Mouse (Mus musculus): ENCODE measurements around the gene Adamts4. TPM values are rescaled to one million over a fixed set of nuclear protein-coding genes. Genes with fewer than 3 reads are reported as not detected.

The Adamts4 gene
- polyA plus RNA-seq, 1 experiment from 2014 or later, result 26.0 TPM

- Histone ChIP-seq H3K9ac (peak overlapping the region; percentile 63), H3K4me2 (replicated peaks) (peak overlapping the region; percentile 67), H3K27ac (replicated peaks) (peak overlapping the region; percentile 97), H3K27me3 (no peaks in the 10 kb centered on the region), H3K9me3 (replicated peaks) (no peaks in the 10 kb centered on the region), H3K4me1 (peaks cover 57% of the 10 kb centered on the region), H3K4me3 (replicated peaks) (peak overlapping the region; percentile 59), H3K36me3 (peaks cover 29% of the 10 kb centered on the region)
- peak; percentile 87 for ATAC-seq (ENCODE audit: insufficient number of reproducible peaks, low FRiP score, low TSS enrichment, low read depth)
- under 1% methylated on average over 41 of the region's 41 CpGs for WGBS
These were observed 3.3 kb upstream of the Adamts4 start for GRCm38 (mm10) chr1:171246709-171247452.

GRCm38 (mm10) chr1:171247453-171247841 lies 2.8 kb upstream of the Adamts4 start:
- WGBS, result 7% methylated on average over 13 of the region's 13 CpGs
- Histone ChIP-seq H3K4me2 (replicated peaks) (peak overlapping the region; percentile 67), H3K27ac (replicated peaks) (peak overlapping the region; percentile 97), H3K36me3 (peaks cover 23% of the 10 kb centered on the region), H3K27me3 (no peaks in the 10 kb centered on the region), H3K9ac (no peak overlapping the region), H3K4me3 (replicated peaks) (peak overlapping the region; percentile 59), H3K4me1 (peaks cover 63% of the 10 kb centered on the region), H3K9me3 (replicated peaks) (no peaks in the 10 kb centered on the region)
- no peak for ATAC-seq (ENCODE audit: insufficient number of reproducible peaks, low FRiP score, low TSS enrichment, low read depth)

GRCm38 (mm10) chr1:171247916-171248315 lies 2.3 kb upstream of the Adamts4 start:
- Histone ChIP-seq H3K27me3 (no peaks in the 10 kb centered on the region), H3K36me3 (peaks cover 18% of the 10 kb centered on the region), H3K9me3 (replicated peaks) (no peaks in the 10 kb centered on the region), H3K27ac (replicated peaks) (peak overlapping the region; percentile 97), H3K4me3 (replicated peaks) (peak overlapping the region; percentile 59), H3K4me2 (replicated peaks) (peak overlapping the region; percentile 67), H3K9ac (no peak overlapping the region), H3K4me1 (peaks cover 68% of the 10 kb centered on the region)
- ATAC-seq (ENCODE audit: insufficient number of reproducible peaks, low FRiP score, low TSS enrichment, low read depth), result no peak
- whole genome bisulfite sequencing, result 10% methylated on average over 4 of the region's 4 CpGs

- WGBS, result 40% methylated on average over 3 of the region's 3 CpGs
- H3K4me1 ChIP-seq, result peaks cover 74% of the 10 kb centered on the region
- no peak overlapping the region for H3K4me2 ChIP-seq (replicated peaks)
These were observed 1.6 kb upstream of the Adamts4 start for GRCm38 (mm10) chr1:171248386-171249226.

GRCm38 (mm10) chr1:171250680-171251593 lies 716 bp downstream of the Adamts4 start, which contains the start of gene Ndufs2:
Gene Ndufs2 (minus strand): TSS chr1:171251388.
- H3K27me3 ChIP-seq, result no peaks in the 10 kb centered on the region
- H3K27ac ChIP-seq (replicated peaks), result peak within 1 kb of the TSS; percentile 97
- peak within 1 kb of the TSS; percentile 50 for H3K4me3 ChIP-seq (replicated peaks)
- H3K4me2 ChIP-seq (replicated peaks), result peak within 1 kb of the TSS; percentile 74
- WGBS, result 8% methylated on average over 26 of the region's 26 CpGs
- no peaks in the 10 kb centered on the region for H3K9me3 ChIP-seq (replicated peaks)
- H3K9ac ChIP-seq, result peak within 1 kb of the TSS; percentile 31
- H3K36me3 ChIP-seq, result peaks cover 17% of the 10 kb centered on the region
- 0 out of 2 replicates have a peak, but pooled peaks have one; percentile 13 for ATAC-seq (ENCODE audit: insufficient number of reproducible peaks, low FRiP score, low TSS enrichment, low read depth)
- peaks cover 73% of the 10 kb centered on the region for H3K4me1 ChIP-seq

More at GRCm38 (mm10) chr1:171248386-171249226, 1.6 kb upstream of the Adamts4 start:
- Histone ChIP-seq H3K27me3 (no peaks in the 10 kb centered on the region), H3K36me3 (peaks cover 13% of the 10 kb centered on the region), H3K9ac (no peak overlapping the region), H3K4me3 (replicated peaks) (no peak overlapping the region), H3K9me3 (replicated peaks) (no peaks in the 10 kb centered on the region), H3K27ac (replicated peaks) (peak overlapping the region; percentile 97)
- no peak for ATAC-seq (ENCODE audit: insufficient number of reproducible peaks, low FRiP score, low TSS enrichment, low read depth)

GRCm38 (mm10) chr1:171251594-171252324 lies 1.5 kb downstream of the Adamts4 start:
- Histone ChIP-seq H3K4me2 (replicated peaks) (peak overlapping the region; percentile 74), H3K36me3 (peaks cover 25% of the 10 kb centered on the region), H3K4me1 (peaks cover 70% of the 10 kb centered on the region), H3K9me3 (replicated peaks) (no peaks in the 10 kb centered on the region), H3K9ac (peak overlapping the region; percentile 31), H3K27ac (replicated peaks) (peak overlapping the region; percentile 97), H3K27me3 (no peaks in the 10 kb centered on the region), H3K4me3 (replicated peaks) (peak overlapping the region; percentile 50)
- 3% methylated on average over 13 of the region's 13 CpGs for WGBS
- peak; percentile 77 for ATAC-seq (ENCODE audit: insufficient number of reproducible peaks, low FRiP score, low TSS enrichment, low read depth)

- Histone ChIP-seq H3K9ac (peak overlapping the region; percentile 21), H3K4me1 (peaks cover 68% of the 10 kb centered on the region), H3K9me3 (replicated peaks) (no peaks in the 10 kb centered on the region), H3K36me3 (peaks cover 26% of the 10 kb centered on the region), H3K27ac (replicated peaks) (peak overlapping the region; percentile 97), H3K27me3 (no peaks in the 10 kb centered on the region), H3K4me3 (replicated peaks) (peak overlapping the region; percentile 50), H3K4me2 (replicated peaks) (peak overlapping the region; percentile 74)
- ATAC-seq (ENCODE audit: insufficient number of reproducible peaks, low FRiP score, low TSS enrichment, low read depth), result no peak
- 32% methylated on average over 17 of the region's 17 CpGs for WGBS
These were observed 2.2 kb downstream of the Adamts4 start for GRCm38 (mm10) chr1:171252415-171252814.

- Histone ChIP-seq H3K9ac (peak overlapping the region; percentile 18; the same call in 1 of the 2 replicates), H3K4me2 (replicated peaks) (no peak overlapping the region), H3K9me3 (replicated peaks) (no peaks in the 10 kb centered on the region), H3K36me3 (peaks cover 48% of the 10 kb centered on the region), H3K4me3 (replicated peaks) (no peak overlapping the region), H3K4me1 (peaks cover 30% of the 10 kb centered on the region), H3K27me3 (no peaks in the 10 kb centered on the region), H3K27ac (replicated peaks) (no peak overlapping the region)
- ATAC-seq (ENCODE audit: insufficient number of reproducible peaks, low FRiP score, low TSS enrichment, low read depth), result no peak
- WGBS, result 86% methylated on average over 24 of the region's 24 CpGs
These were observed 6.0 kb downstream of the Adamts4 start for GRCm38 (mm10) chr1:171256095-171256818.

GRCm38 (mm10) chr1:171256937-171257548 lies 6.8 kb downstream of the Adamts4 start:
- Histone ChIP-seq H3K36me3 (peaks cover 48% of the 10 kb centered on the region), H3K27me3 (no peaks in the 10 kb centered on the region), H3K4me1 (peaks cover 26% of the 10 kb centered on the region), H3K9ac (no peak overlapping the region), H3K27ac (replicated peaks) (no peak overlapping the region), H3K4me3 (replicated peaks) (no peak overlapping the region), H3K4me2 (replicated peaks) (no peak overlapping the region), H3K9me3 (replicated peaks) (no peaks in the 10 kb centered on the region)
- no peak for ATAC-seq (ENCODE audit: insufficient number of reproducible peaks, low FRiP score, low TSS enrichment, low read depth)
- WGBS, result 69% methylated on average over 15 of the region's 15 CpGs

Data from embryonic facial prominence, embryonic 15.5 days (tissue).